Mouse (Mus musculus): Measurements from ENCODE around the gene 1700006A11Rik.

GRCm38 (mm10) chr3:124389650-124390049 lies 36.2 kb downstream of the 1700006A11Rik start:
- TF ChIP-seq POLR2A (IDR thresholded peaks at IDR 0.05; ENCODE audit: borderline replicate concordance, low read depth, low read length) (no peak), CTCF (IDR thresholded peaks at IDR 0.05; ENCODE audit: low read depth, low read length) (no peak)

All from bone marrow macrophage, adult 2 months (primary cell).